ENCODE assay signal across 8 mouse cellular contexts in genomic region chr7:45061532-45062075, GRCm38 (mm10). TPM values are rescaled to one million over a fixed set of nuclear protein-coding genes. Genes with fewer than 3 reads are reported as not detected.
DNase-seq lines count a peak whose midpoint lies in the region; ATAC-seq and TF ChIP-seq lines count a peak whose summit lies in the region.

No protein-coding gene starts in this region.

- H3K9me3 ChIP-seq in heart, embryonic 11.5 days (replicated peaks; ENCODE audit: control insufficient read depth, low read length): no peaks in the 10 kb centered on the region
- no peaks in the 10 kb centered on the region for H3K9me3 ChIP-seq in hindbrain, embryonic 14.5 days (ENCODE audit: control insufficient read depth, low read length)
- H3K9me3 ChIP-seq in neural tube, embryonic 12.5 days: no peaks in the 10 kb centered on the region

- TF ChIP-seq POLR2A in liver, adult 2 months (IDR thresholded peaks at IDR 0.05; ENCODE audit: extremely low read depth, insufficient read depth, low read length): no peak

- H3K4me2 ChIP-seq in heart, embryonic 11.5 days: peak overlapping the region; percentile 66
- peak overlapping the region; percentile 61 for H3K4me2 ChIP-seq in hindbrain, embryonic 14.5 days (replicated peaks)
- H3K4me2 ChIP-seq in neural tube, embryonic 12.5 days (replicated peaks): peak overlapping the region; percentile 72

- H3K79me2 ChIP-seq in liver, adult 2 months (ENCODE audit: control insufficient read depth, insufficient read depth, low read length): peaks cover 9% of the 10 kb centered on the region

- H3K9ac ChIP-seq in heart, embryonic 11.5 days (ENCODE audit: low read depth, low read length): peak overlapping the region; percentile 81
- peak overlapping the region; percentile 38; the same call in 1 of the 2 replicates for H3K9ac ChIP-seq in hindbrain, embryonic 14.5 days
- peak overlapping the region; percentile 65 for H3K9ac ChIP-seq in liver, adult 2 months (ENCODE audit: low read depth, low read length)
- peak overlapping the region; percentile 39; the same call in 1 of the 2 replicates for H3K9ac ChIP-seq in neural tube, embryonic 12.5 days

- ATAC-seq in heart, embryonic 11.5 days (replicated peaks; ENCODE audit: insufficient number of reproducible peaks, low FRiP score, low TSS enrichment): no peak
- ATAC-seq in hindbrain, embryonic 14.5 days (ENCODE audit: low FRiP score): no peak
- ATAC-seq in neural tube, embryonic 12.5 days (ENCODE audit: low FRiP score, low read depth): no peak
- ATAC-seq in activated CD4-positive, CD25-positive, alpha-beta regulatory T cell, adult 4 months: no peak
- ATAC-seq in monocyte, adult 5-6 weeks (replicated peaks; ENCODE audit: insufficient number of reproducible peaks, low FRiP score, low TSS enrichment, poor library complexity, severe bottlenecking): no peak

- no peak for TF ChIP-seq CTCF in liver, adult 2 months (IDR thresholded peaks at IDR 0.05; ENCODE audit: low read depth, low read length)

- H3K4me1 ChIP-seq in heart, embryonic 11.5 days (ENCODE audit: control insufficient read depth, insufficient read depth, low read length): peaks cover 12% of the 10 kb centered on the region
- H3K4me1 ChIP-seq in hindbrain, embryonic 14.5 days (replicated peaks; ENCODE audit: control insufficient read depth, insufficient read depth, low read length): peaks cover 28% of the 10 kb centered on the region
- H3K4me1 ChIP-seq in liver, adult 2 months (ENCODE audit: control insufficient read depth, insufficient read depth, low read length): peaks cover 8% of the 10 kb centered on the region
- H3K4me1 ChIP-seq in neural tube, embryonic 12.5 days: peaks cover 30% of the 10 kb centered on the region

- H3K4me3 ChIP-seq in heart, embryonic 11.5 days (ENCODE audit: low read depth, low read length): peak overlapping the region; percentile 62
- H3K4me3 ChIP-seq in hindbrain, embryonic 14.5 days (replicated peaks; ENCODE audit: low read length): peak overlapping the region; percentile 43
- H3K4me3 ChIP-seq in liver, adult 2 months (ENCODE audit: insufficient read depth, low read depth, low read length): peak overlapping the region; percentile 34
- peak overlapping the region; percentile 53 for H3K4me3 ChIP-seq in neural tube, embryonic 12.5 days

- 14% methylated on average over 11 of the region's 11 CpGs for WGBS in heart, embryonic 11.5 days (ENCODE audit: insufficient replicate concordance)
- WGBS in hindbrain, embryonic 14.5 days: 16% methylated on average over 11 of the region's 11 CpGs
- 6% methylated on average over 11 of the region's 11 CpGs for whole genome bisulfite sequencing in liver, adult 2 months
- WGBS in neural tube, embryonic 12.5 days: 16% methylated on average over 11 of the region's 11 CpGs

- peak overlapping the region; percentile 63; the same call in 1 of the 2 replicates for H3K27ac ChIP-seq in heart, embryonic 11.5 days (ENCODE audit: low read depth, low read length)
- peak overlapping the region; percentile 83; the same call in 1 of the 2 replicates for H3K27ac ChIP-seq in hindbrain, embryonic 14.5 days
- peak overlapping the region; percentile 67 for H3K27ac ChIP-seq in liver, adult 2 months (replicated peaks; ENCODE audit: insufficient read depth, low read depth, low read length)
- H3K27ac ChIP-seq in neural tube, embryonic 12.5 days: no peak overlapping the region

- DNase-seq in heart, adult 18-20 months: no peak
- DNase-seq in embryo, embryonic 11 days: peak; percentile 37
- DNase-seq in hindbrain, embryonic 14.5 days (ENCODE audit: low spot score): no peak
- DNase-seq in liver, adult 2 months (ENCODE audit: extremely low read depth, low read depth, low spot score): peak; percentile 81

- no peaks in the 10 kb centered on the region for H3K36me3 ChIP-seq in heart, embryonic 11.5 days (ENCODE audit: control insufficient read depth, insufficient read depth, low read length)
- H3K36me3 ChIP-seq in hindbrain, embryonic 14.5 days (replicated peaks; ENCODE audit: control insufficient read depth, insufficient read depth): no peaks in the 10 kb centered on the region
- no peaks in the 10 kb centered on the region for H3K36me3 ChIP-seq in liver, adult 2 months (ENCODE audit: control insufficient read depth, insufficient read depth, low read length)
- H3K36me3 ChIP-seq in neural tube, embryonic 12.5 days: no peaks in the 10 kb centered on the region

- no peaks in the 10 kb centered on the region for H3K27me3 ChIP-seq in heart, embryonic 11.5 days (ENCODE audit: control insufficient read depth, insufficient read depth, low read length)
- H3K27me3 ChIP-seq in hindbrain, embryonic 14.5 days (ENCODE audit: control insufficient read depth, insufficient read depth, low read length): no peaks in the 10 kb centered on the region
- H3K27me3 ChIP-seq in liver, adult 2 months (ENCODE audit: control insufficient read depth, insufficient read depth, low read length): no peaks in the 10 kb centered on the region
- H3K27me3 ChIP-seq in neural tube, embryonic 12.5 days (replicated peaks): no peaks in the 10 kb centered on the region

RNA-seq across cellular contexts. Expression of gene Nosip, which starts 0.6 kb away (rescaled TPM):
- 54.2 and 58.9 TPM in 2 replicates for polyA plus RNA-seq in heart, embryonic 11.5 days (2014; fragmentation: Nextera tagmentation; extraction: Ambion mirVana)
- total RNA-seq in heart, adult 18-20 months (2021): 10 to 100 TPM; 29.6 to 35.2 TPM
- polyA plus RNA-seq in hindbrain, embryonic 14.5 days (2014; fragmentation: Nextera tagmentation; extraction: Ambion mirVana): 57.9 and 62.1 TPM in 2 replicates
- total RNA-seq in liver, adult 2 months (2014; rRNA removed): 20.1 and 22.8 TPM in 2 replicates
- 31.4 and 35.8 TPM in 2 replicates for polyA plus RNA-seq in liver, adult 2 months (2012; rRNA removed)
- polyA plus RNA-seq in neural tube, embryonic 12.5 days (2016; fragmentation: Nextera tagmentation; extraction: Ambion mirVana): 56.5 and 63.0 TPM in 2 replicates
- 100 to 1,000 TPM; 143 to 161 TPM for polyA plus RNA-seq in activated CD4-positive, CD25-positive, alpha-beta regulatory T cell, adult 4 months (2017; shearing (Covaris generic))
- total RNA-seq in monocyte, adult 5-6 weeks (2017): 45.8 to 57.3 TPM (median 52.8 TPM) in 3 replicates

RNA-seq across cellular contexts. Expression of gene Prrg2, which starts 0.9 kb away (rescaled TPM):
- polyA plus RNA-seq in heart, embryonic 11.5 days (2014; fragmentation: Nextera tagmentation; extraction: Ambion mirVana): 11.7 and 13.3 TPM in 2 replicates
- 1 to 10 TPM; 7.8 TPM for total RNA-seq in heart, adult 18-20 months (2021)
- 12.8 and 13.9 TPM in 2 replicates for polyA plus RNA-seq in hindbrain, embryonic 14.5 days (2014; fragmentation: Nextera tagmentation; extraction: Ambion mirVana)
- 26.1 and 32.8 TPM in 2 replicates for total RNA-seq in liver, adult 2 months (2014; rRNA removed)
- 74.1 and 83.8 TPM in 2 replicates for polyA plus RNA-seq in liver, adult 2 months (2012; rRNA removed)
- polyA plus RNA-seq in neural tube, embryonic 12.5 days (2016; fragmentation: Nextera tagmentation; extraction: Ambion mirVana): 15.2 and 17.9 TPM in 2 replicates
- 1 to 10 TPM in 1 of 2 experiments, under 1 TPM in 1; 0.41 to 1.2 TPM for polyA plus RNA-seq in activated CD4-positive, CD25-positive, alpha-beta regulatory T cell, adult 4 months (2017; shearing (Covaris generic))
- 1.5 to 12.8 TPM (median 3.7 TPM) in 3 replicates for total RNA-seq in monocyte, adult 5-6 weeks (2017)

RNA-seq across cellular contexts. Expression of gene Prr12, which starts 8.9 kb away (rescaled TPM):
- 7.9 and 12.1 TPM in 2 replicates for polyA plus RNA-seq in heart, embryonic 11.5 days (2014; fragmentation: Nextera tagmentation; extraction: Ambion mirVana)
- total RNA-seq in heart, adult 18-20 months (2021): 10 to 100 TPM; 21.5 to 21.9 TPM
- 16.5 and 16.8 TPM in 2 replicates for polyA plus RNA-seq in hindbrain, embryonic 14.5 days (2014; fragmentation: Nextera tagmentation; extraction: Ambion mirVana)
- 1.2 and 1.7 TPM in 2 replicates for total RNA-seq in liver, adult 2 months (2014; rRNA removed)
- polyA plus RNA-seq in liver, adult 2 months (2012; rRNA removed): 2.7 and 3.7 TPM in 2 replicates
- 11.8 and 14.0 TPM in 2 replicates for polyA plus RNA-seq in neural tube, embryonic 12.5 days (2016; fragmentation: Nextera tagmentation; extraction: Ambion mirVana)
- 10 to 100 TPM in 1 of 2 experiments, 1 to 10 TPM in 1; 9.5 to 11.4 TPM for polyA plus RNA-seq in activated CD4-positive, CD25-positive, alpha-beta regulatory T cell, adult 4 months (2017; shearing (Covaris generic))
- 1.6 to 5.0 TPM (median 2.0 TPM) in 3 replicates for total RNA-seq in monocyte, adult 5-6 weeks (2017)

RNA-seq across cellular contexts. Expression of gene Rcn3, which starts 30.4 kb away (rescaled TPM):
- 339 and 341 TPM in 2 replicates for polyA plus RNA-seq in heart, embryonic 11.5 days (2014; fragmentation: Nextera tagmentation; extraction: Ambion mirVana)
- 10 to 100 TPM; 20.0 to 20.7 TPM for total RNA-seq in heart, adult 18-20 months (2021)
- polyA plus RNA-seq in hindbrain, embryonic 14.5 days (2014; fragmentation: Nextera tagmentation; extraction: Ambion mirVana): 77.7 and 93.3 TPM in 2 replicates
- total RNA-seq in liver, adult 2 months (2014; rRNA removed): 6.7 and 8.8 TPM in 2 replicates
- 14.9 and 16.3 TPM in 2 replicates for polyA plus RNA-seq in liver, adult 2 months (2012; rRNA removed)
- 125 and 139 TPM in 2 replicates for polyA plus RNA-seq in neural tube, embryonic 12.5 days (2016; fragmentation: Nextera tagmentation; extraction: Ambion mirVana)
- polyA plus RNA-seq in activated CD4-positive, CD25-positive, alpha-beta regulatory T cell, adult 4 months (2017; shearing (Covaris generic)): 1 to 10 TPM; 4.7 to 5.4 TPM
- total RNA-seq in monocyte, adult 5-6 weeks (2017): 6.2 to 20.1 TPM (median 15.3 TPM) in 3 replicates

RNA-seq across cellular contexts. Expression of gene Fcgrt, which starts 42.0 kb away (rescaled TPM):
- polyA plus RNA-seq in heart, embryonic 11.5 days (2014; fragmentation: Nextera tagmentation; extraction: Ambion mirVana): 15.1 and 20.5 TPM in 2 replicates
- total RNA-seq in heart, adult 18-20 months (2021): 10 to 100 TPM; 60.3 to 66.8 TPM
- 37.7 and 40.5 TPM in 2 replicates for polyA plus RNA-seq in hindbrain, embryonic 14.5 days (2014; fragmentation: Nextera tagmentation; extraction: Ambion mirVana)
- total RNA-seq in liver, adult 2 months (2014; rRNA removed): 163 and 188 TPM in 2 replicates
- 170 and 193 TPM in 2 replicates for polyA plus RNA-seq in liver, adult 2 months (2012; rRNA removed)
- polyA plus RNA-seq in neural tube, embryonic 12.5 days (2016; fragmentation: Nextera tagmentation; extraction: Ambion mirVana): 14.1 and 15.7 TPM in 2 replicates
- polyA plus RNA-seq in activated CD4-positive, CD25-positive, alpha-beta regulatory T cell, adult 4 months (2017; shearing (Covaris generic)): 1 to 10 TPM in 1 of 2 experiments, under 1 TPM in 1; 0.78 to 1.1 TPM
- total RNA-seq in monocyte, adult 5-6 weeks (2017): 74.9 to 100 TPM (median 91.0 TPM) in 3 replicates

Comparison
In these comparisons a context has a peak if more than half of its experiments do, and no peak if none do; other contexts are left out.
1. DNase-seq: peak in embryo, embryonic 11 days (single experiment) and liver, adult 2 months (single experiment); none in heart, adult 18-20 months (0 of 2) and hindbrain, embryonic 14.5 days (single experiment).
2. Peak in every context shown above with its lines, with median percentiles within 50 percentile points of each other: H3K4me2 ChIP-seq, H3K4me3 ChIP-seq and H3K9ac ChIP-seq.